Mouse (Mus musculus): ENCODE measurements at regions not wholly inside any gene's neighbourhood (a gene's known extent, or its start where the extent isn't known, plus 50 kb on each side); places are given as distances from the start of the nearest gene placed in this dataset.

GRCm38 (mm10) chr12:10572378-10572650 lies 181.7 kb downstream of the Rdh14 start:
- DNase-seq (ENCODE audit: low spot score): no peak

DNA sequence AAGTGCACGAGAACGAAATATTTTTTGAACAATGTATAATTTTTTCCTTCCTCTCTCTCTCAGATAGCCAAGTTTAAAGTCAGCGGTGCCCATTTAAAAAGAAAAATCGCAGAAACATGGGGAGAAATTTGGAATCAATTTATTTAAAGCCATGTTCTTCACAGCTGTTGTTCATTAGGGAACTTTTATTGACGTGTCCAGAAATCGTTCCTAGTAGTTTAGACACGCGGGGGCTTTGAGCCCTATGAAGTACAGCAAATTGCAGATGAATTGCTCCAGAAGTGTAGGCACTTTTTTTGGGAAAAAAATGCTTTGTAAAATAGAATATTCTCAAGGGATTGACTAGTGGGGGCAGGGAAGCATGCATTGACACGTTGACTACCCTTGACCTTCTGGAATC lies 182.8 kb downstream of the Rdh14 start:
- DNase-seq (ENCODE audit: low spot score): no peak

GRCm38 (mm10) chr12:10582840-10583614 lies 192.5 kb downstream of the Rdh14 start:
- DNase-seq (ENCODE audit: low spot score): no peak

- DNase-seq (ENCODE audit: low spot score): no peak
Observed at GRCm38 (mm10) chr12:10584026-10584425, 193.5 kb downstream of the Rdh14 start.

GRCm38 (mm10) chr12:10589537-10589936 lies 199.0 kb downstream of the Rdh14 start:
- peak; percentile 69 for DNase-seq (ENCODE audit: low spot score)

- peak; percentile 53 for DNase-seq (ENCODE audit: low spot score)
Observed at GRCm38 (mm10) chr12:10597976-10598746, 207.6 kb downstream of the Rdh14 start.

DNA sequence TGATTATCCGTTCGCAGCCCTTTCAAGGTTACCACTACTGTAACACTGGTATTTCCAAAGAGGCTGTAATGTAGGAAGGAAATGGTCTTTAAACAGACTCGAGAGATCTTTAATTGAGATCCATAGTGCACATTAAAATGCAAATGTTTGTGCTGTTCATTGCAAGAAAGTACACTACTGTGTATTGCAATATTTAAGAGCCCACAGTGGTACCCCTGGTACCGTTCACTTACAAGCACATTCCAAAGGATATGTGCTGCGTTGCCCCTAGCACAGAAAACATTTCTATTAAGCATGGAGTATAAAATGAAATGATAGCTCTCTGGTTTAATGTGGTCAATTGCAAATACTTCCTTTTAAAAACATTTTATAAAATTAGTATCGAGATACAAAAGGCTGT lies 209.5 kb downstream of the Rdh14 start:
- DNase-seq (ENCODE audit: low spot score): no peak

DNA sequence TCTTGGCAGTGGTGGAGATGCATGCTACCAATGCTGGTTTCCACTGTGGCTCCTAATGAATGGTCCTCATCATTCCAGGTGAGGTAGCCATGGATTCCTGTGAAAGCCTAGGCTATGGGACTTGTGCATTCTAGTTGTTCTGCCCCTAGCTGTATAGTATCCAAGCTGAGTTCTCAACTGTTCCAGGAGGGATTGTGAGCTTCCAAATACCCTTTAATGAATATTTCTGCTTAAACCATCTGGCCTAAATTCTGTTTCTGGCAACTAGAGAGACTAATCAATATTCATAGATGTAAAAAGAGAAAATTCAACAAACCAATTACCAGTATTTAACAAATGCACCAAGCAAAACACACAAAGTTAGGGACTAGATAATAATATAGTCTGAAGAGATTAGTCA lies 227.7 kb downstream of the Rdh14 start:
- peak; percentile 4 for DNase-seq (ENCODE audit: low spot score)

DNA sequence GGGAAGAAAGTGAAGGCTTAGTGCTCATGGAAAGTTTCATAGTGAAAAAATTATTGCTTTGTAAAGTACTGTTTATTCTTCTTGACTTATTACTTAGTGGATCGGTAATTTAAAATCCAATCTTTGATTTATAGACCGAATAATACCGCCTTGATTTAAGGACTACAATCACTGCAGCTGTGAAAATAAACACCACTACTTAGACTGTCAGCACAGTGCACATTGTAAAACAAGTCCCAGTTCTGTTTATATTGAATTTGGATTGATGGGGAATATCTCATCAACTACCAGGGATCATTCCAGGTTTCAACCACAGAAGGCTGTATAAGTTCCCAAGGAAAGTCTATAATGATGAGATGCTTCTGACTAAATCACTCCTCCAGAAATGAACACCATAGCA lies 230.0 kb downstream of the Rdh14 start:
- no peak for DNase-seq (ENCODE audit: low spot score)

DNA sequence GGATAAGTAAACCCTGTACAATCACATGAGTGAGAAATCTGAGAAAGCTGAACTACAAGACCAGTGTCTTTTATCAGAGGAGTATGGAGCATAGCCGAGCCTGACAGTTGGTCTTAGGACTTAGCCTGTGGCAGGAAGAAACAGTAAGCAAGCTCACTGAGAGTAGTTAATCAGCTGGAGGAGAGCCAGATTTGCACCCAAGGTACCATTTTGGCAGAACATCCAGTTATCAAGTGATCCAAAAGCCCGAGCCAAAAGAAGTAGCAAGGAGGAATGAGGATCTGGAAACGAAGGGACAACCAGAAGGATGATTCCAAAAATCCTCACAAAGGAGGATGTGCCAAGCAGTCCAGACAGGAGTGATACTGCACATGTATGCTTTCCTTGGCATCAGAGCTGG lies 248.0 kb downstream of the Rdh14 start:
- DNase-seq (ENCODE audit: low spot score): no peak

GRCm38 (mm10) chr12:10654466-10655184 lies 264.1 kb downstream of the Rdh14 start:
- DNase-seq (ENCODE audit: low spot score): peak; percentile 11

DNA sequence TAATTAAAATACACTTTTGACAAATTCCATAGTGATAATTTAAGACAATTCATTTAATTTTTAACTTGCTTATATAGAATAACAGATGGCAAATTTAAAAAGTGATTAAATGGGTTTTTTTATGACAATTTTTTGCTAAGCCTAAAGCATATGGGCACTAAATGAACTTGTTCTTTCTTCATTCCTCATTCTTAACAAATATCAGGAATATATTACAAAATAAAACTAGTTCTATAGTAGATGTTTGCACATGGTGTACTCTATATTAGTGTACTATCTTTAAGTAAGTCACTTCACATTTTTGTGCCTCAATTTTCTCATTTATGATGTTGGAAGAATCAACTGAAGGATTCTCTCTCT lies 264.6 kb downstream of the Rdh14 start:
- DNase-seq (ENCODE audit: low spot score): no peak

- DNase-seq (ENCODE audit: low spot score): no peak
Observed at GRCm38 (mm10) chr12:10658826-10659225, 268.3 kb downstream of the Rdh14 start.

GRCm38 (mm10) chr12:10686747-10687146 lies 296.2 kb downstream of the Rdh14 start:
- no peak for DNase-seq (ENCODE audit: low spot score)

All from layer of hippocampus, adult 11-12 months (tissue).